Mouse (Mus musculus) spleen, postnatal 36 days (tissue): ENCODE results near the gene Agbl4.
"Not testable (repeated sequence)": the region's sequence is repeated elsewhere in the genome, so short reads cannot be mapped to it uniquely, and the experiment has no call there.

Source experiments
- DNase-seq, 2 experiments: peaks; one replicate each; pipeline ENCODE4 v3.0.0; 2022; ENCODE audit warnings: low spot score in 2 of 2, mixed read lengths in 1 of 2

The Agbl4 gene

DNA sequence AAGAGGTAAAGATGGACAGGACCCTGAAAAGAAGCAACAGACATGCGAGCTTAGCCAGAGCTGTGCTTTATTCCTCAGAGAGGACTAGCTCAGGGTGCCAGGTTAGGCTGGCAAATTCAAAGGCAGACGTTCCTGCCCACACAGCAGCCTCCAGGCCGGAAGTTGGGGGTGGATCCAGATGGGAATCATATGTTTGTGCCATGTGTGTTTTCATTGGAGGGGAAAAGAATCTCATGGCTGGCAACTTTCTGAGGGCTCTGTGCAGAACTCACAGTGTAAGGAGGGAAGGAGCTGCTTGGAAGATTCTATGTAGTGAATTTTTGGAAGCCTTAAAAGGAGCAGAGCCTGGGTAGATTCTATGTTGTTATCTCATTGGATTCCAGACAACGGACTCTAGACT lies 519.1 kb downstream of the Agbl4 start:
- DNase-seq: no peak

DNA sequence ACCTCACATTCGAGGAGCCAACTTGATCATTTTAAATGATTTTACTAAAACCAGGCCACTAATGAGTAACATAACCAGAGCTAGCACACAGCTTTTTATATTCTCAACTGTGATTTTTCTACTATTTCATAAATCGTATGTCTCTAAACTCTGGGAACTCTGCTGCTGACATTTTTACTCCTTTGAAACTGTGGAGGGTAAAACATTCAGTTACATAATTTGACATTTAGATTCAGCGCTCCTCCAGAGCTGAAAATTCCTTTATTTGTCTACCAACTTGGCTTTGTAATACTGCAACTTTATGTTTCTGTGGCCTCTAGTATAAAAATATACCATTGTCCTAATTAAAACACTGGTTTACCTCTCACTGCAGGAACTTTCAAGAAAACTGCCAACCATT lies 523.6 kb downstream of the Agbl4 start:
- DNase-seq: no peak

DNA sequence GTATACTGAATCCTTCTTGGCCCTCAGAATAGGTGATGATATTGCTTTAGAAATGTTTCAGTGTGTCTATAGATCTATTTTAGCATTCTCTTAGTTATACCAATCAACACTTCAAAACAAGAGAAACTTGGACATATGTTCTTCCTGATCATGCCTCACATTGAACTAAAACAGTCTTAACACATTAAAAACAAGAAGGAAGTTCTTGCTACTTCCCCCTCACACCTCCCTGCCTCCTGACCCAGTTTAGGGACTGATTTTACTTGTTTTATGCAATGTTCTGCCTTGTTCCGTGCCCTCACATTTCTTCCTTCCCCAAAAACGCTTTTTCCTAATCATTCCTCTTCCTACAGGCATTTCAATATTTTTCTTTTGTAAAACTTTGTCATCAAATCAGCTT lies 604.2 kb downstream of the Agbl4 start:
- DNase-seq: no peak

DNA sequence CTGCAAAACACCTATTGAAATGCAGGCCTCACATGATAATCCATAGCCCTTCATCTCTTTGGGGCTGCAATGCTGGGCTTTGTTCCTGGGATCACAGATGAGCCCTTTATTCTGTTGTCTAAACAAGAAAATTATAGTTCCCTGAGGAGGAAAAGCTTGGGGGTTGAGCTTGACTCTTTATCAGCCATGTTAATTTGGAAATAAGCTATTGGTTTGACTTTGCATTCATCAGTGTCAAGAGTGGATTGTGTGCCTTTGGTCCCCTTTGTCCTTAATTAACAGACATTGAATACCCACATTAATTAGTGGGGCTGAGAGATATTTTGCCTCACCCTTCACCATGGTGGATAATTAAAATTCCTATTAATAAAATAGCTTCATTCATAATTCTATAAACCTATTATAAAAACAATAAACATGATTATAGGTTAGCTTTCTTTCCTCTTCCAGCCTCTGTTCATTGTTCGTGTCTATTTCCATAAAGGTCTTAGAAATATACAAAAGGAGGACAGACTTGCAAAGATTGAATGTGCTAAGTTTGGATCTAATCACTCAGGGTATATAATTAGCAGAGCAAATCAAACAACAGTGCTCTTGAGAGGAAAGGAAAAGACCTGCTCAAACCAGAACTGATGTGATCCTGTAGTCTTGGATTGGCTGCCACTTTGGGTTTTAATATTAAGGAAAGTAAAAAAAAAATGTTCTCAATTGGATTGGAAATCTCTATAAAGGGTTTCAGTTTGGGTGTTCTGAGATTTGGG lies 607.4 kb downstream of the Agbl4 start:
- no peak for DNase-seq

DNA sequence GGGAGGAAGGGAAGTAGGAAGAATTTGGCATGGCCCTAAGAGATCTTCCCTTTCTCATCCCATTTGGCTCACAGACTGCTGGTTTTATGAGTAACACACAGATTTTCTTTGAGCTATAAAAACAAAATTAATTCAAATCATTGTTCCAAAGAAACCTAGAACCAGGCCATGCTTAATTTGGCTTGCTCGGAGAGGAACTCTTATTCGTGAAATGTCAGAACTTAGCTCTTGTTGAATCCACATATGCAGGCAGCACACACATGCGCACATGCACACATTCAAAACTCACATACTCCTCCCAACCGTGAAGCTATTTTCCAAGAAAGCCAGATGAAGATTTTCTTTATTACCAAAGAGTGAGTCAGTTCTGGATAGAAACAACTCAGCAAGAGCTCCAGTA lies 621.9 kb downstream of the Agbl4 start:
- no peak for DNase-seq

DNA sequence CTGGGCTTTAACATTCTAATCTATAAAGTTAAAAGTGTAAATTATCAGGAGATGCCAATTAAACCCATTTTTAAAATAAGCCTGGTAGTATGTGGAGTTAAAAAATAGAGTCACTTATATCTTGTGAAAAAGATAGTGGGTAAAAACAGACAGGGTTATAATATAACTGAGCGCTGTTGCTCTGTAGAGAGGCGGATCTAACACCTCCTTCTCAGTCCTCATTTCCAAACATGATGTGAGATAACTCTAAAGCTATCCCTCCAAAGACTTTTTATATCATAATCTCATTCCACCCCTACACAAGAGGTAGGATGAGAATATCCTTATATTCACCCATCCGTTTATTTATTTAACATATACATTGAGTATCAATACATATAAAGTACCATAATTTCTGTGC lies 669.9 kb downstream of the Agbl4 start:
- DNase-seq: no peak

DNA sequence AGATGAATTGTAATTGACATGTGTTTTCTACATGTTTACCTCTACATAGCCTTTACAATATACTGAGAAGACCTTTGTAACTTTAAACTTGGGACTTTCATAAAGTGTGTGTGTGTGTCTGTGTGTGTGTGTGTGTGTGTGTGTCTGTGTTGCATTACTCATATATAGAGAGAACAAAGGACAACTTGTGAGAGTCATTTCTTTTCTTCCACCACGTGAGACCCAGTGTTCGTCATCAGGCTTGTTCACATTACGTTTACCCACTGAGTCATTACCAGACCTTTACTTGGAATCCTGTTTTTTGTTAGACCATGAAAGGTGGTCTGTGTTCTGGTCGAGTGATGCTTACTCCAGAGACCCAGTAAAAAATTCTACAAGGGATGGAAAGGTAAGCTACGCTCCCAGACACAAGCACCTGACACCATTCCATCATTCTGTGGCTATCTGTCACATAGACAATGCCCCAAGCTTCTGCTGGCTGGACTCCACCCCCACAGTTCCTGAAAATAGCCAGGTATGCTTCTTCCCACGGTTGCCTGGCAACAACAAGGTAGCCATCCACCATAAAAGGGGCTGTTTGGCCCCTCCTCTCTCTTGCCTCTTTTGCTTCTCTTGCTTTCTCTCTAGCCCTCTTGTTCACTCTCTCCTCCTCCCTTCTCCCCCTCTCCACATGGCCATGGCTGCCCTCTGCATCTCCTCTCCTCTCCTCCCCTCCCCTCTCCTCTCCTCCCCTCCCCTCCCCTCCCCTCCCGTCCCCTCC lies 676.5 kb downstream of the Agbl4 start:
- DNase-seq: no peak

DNA sequence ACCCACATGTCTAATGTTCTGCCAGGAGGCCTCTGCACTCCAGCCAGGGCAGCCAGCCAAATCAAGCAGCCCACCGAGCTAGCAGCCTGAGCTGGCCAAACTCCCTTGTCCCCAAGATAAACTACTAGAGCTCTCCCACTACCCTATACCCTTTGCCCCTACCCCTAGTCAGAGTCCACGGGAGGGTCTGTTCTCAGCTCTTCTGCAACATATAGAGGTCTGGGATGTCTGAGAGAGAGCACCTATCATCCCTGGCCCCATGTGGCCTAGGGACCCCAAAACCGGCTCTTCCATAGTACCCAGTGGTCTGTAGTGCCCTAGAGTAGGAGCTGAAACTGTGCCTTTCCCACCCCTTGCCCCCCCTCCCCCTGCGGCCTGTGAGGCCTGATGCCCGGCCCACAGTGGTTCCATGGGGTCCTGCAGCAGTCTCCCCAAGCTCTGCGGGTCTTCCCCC lies 677.3 kb downstream of the Agbl4 start:
- DNase-seq: no peak

DNA sequence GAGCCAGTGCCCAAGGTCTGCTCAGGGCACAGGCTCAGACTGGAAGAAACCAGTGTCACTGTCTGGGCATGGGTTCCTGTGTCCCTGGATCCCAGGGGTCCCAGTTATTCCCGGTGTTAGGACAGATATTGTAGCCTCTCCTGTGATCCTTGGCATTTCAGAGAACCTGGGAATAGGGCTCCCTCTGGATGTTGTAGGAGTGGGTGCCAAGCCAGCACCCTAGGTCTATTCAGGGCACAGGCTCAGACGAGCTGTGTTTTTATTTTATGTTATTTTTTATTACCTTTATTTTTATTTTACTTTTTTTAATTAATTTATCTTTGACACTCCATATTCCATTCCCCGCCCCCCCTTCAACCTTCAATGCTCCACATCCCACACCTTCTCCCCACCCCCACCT lies 680.3 kb downstream of the Agbl4 start:
- no peak for DNase-seq

DNA sequence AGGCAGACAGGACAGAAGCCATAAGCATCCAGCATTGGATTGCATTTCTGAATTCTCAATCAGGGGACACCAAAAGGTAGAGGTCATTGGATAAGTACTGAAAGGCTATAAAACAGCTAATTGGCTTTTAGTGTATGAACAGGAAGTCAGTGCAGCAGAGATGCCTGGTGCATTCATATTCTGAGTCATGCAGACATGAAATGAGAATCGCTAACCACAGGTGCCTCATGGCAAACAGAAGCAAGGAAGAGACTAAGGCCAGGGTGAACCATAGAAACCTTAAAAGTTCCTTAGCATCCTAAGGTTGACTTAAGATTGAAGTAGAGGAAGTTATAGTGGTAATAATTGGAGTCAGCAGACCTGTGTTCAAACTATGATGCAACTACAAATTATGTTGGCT lies 687.9 kb downstream of the Agbl4 start:
- no peak for DNase-seq

DNA sequence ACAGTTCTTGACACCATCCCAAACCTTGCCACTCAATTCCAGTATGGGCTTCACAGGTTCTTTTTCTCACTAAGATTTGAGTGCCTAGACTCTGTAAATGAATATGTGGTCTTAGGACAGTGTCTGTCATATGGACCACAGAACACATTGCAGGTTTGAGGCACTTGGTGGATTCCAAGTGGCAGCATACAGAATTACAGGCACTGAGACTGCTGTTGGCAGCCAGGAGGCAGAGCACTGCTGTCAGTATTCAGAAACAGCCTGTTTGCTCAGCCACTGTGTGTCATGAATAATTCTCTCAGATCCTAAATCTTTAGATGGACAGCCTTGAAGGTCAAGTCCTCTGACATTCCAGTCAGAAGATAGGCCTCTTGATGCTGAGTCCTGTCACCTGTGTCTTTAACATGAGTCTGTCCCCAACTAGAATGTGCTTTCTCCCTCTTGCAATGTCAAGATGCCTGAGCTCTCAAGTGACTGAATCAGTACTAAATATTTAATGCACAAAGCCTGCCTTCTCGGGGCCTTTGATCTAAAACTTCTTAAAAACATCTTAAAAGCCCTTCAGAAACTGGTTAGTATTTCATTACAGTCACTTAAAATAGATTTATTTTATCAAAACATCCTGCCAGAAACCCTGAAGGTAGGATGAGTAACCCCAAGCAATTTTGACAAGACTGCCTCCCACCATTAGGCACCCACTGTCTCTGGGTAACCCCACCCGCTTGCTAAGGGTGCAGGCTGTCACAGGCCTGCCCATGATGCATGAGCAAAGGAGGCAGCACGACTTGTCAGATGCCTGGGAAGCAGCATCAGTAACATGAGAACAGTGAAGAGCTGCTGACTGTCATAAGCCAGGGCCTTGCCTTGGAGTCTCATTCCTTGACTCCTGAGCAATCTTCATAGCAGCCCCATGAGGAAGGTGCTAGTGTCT lies 739.0 kb downstream of the Agbl4 start:
- no peak for DNase-seq

DNA sequence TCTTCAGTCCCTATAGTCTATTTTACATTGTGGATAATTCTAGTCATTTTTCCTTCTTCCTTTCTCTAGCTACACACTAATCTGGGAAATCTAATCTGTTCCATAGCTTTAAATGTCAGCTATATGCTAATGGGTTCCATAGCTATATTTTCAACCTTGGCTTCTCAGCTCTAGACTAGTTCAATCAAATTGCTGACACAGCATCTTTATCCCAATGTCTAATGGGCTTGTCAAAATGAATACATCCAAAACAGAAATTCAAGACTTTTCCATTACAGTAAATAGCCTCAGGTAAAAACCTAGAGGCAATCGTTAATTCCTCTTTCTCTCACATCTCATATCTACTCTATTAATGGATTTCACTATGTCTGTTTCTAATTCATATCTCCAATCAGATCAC lies 750.3 kb downstream of the Agbl4 start:
- DNase-seq: no peak

DNA sequence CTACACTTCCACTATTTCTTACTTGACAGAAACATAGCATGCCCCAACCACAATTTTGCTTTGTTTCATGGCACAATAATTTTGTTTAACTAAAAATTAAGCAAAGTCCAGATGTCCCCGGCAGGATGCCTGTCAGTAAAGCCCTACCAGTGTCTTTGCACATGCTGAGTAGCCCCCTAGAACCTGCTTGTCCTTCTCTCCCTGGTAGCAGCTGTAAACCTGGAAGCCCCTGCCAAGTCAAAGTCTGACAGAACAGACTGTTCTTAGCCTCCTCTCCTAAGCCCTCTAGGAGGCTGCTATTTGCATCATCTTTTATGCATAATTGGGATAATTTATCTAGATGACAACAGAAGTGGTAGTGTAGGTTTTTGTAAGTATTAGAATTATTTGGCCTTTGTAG lies 758.4 kb downstream of the Agbl4 start:
- no peak for DNase-seq

DNA sequence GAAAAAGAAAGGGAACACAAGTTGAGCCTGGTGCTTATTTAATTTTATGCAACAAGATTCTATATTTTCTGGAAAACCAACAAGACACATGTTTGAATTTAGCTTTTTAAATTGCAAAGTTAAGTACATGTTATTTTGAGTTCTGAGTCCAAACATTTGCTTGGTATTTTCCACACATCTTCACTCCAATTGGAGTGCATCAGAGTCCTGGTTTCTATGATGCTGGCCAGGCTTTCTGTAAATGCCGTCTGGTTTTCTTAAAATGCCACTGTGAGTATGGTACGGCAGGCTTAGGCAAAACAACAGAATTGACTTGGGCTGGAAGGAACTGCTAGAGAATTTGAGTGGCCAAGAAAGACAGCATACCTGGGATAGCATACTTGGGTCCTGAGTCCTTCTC lies 784.0 kb downstream of the Agbl4 start:
- no peak for DNase-seq

DNA sequence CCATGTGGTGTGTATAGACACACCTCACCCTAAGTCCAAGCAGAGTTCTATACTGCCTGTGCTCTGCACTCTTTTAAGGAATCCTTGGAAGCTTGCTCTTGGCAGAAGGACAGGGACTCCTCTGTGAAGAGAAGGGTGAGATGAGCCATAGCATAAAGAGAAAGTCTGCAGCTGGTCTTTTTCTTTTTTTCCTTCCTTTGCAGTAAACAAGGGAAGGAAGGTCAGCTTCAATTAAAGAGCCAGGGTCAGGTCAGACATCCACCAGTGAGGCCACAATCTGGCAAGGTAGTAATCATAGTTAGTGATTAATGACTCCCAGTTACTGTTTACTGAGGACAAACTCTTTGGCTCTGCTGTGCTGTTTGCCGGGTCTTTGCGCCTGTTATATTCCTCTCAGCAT lies 802.6 kb downstream of the Agbl4 start:
- no peak for DNase-seq

DNA sequence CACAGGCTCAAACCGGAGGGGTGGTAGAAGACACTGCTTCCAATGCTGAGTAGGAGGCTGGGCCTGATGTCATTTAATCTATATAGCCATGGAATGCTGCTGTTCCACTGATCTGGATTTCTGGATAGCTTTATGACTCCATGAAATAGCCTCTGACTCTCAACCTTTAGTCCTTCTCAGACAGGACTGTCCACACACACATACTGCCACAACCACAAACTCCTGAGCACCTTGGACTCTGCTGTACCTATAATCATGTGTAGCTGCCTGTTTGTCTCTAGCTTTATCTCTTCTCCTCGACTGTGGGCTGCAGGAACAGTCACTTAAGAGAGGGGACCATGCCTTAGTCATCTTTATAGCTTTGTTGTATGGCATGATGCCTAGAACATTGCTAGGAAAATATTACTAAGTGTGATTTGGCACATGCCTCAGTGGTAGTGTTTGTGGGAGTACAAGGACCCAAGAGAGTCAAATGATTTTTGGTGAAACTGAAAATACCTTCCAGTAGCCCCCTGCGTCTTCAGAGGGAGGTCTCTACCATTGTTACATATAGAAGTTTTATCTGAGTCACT lies 817.8 kb downstream of the Agbl4 start:
- DNase-seq: no peak

DNA sequence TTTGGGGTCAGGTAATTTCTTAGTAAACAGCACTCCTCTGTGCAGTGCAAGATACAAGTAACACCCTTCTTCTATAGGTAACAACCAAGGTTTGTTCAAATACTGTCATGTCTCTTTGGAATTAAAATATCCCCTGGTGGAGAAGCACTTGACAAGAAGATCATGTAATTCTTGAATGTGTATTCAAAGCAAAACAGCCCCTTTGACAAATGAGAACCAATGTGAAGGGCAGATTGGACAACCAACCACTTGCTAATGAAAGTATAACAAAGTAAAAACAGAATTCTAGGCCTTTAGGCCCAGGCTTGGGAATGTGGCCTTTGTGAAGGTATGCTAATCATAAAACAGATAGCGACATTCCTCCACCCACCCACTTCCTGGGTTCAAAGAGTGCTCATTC lies 821.6 kb downstream of the Agbl4 start:
- DNase-seq: not testable (repeated sequence)

DNA sequence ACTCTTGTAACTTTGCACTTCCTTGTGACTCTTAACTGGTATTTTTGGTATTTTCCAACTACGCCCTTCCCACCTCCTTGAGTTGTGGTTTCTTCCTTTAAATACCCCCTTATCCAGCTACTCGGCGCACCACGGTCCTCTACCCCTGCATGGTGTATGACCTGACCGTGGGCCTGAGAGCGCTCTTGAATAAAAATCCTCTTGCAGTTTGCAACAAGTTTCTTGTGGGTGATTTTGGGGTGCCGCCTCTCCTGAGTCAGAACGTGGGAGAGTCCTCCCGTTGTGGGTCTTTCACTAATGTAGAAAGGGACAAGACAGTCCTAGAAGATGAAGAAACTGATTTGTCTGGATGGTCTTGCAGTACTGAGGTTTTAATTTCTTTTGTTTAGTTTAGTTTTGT lies 822.1 kb downstream of the Agbl4 start:
- DNase-seq: not testable (repeated sequence)

DNA sequence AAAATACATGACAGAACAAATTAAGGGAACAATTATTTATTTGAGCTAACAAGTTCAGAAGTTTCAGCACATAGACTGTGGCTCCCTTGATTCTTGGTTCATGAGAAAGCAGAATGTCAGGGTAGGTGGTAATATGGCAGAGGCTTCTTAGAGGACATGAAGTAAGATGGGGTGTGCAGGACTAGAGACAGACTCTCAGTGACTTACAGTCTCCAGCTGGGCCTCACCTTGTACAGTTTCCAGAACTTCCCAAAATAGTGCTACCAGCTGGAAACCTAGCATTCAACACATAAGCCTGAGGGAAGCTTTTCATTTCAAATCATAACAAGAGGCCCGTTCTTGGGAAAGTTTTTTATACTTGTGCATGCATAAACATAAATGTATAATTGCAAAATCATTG lies 836.4 kb downstream of the Agbl4 start:
- DNase-seq: no peak

DNA sequence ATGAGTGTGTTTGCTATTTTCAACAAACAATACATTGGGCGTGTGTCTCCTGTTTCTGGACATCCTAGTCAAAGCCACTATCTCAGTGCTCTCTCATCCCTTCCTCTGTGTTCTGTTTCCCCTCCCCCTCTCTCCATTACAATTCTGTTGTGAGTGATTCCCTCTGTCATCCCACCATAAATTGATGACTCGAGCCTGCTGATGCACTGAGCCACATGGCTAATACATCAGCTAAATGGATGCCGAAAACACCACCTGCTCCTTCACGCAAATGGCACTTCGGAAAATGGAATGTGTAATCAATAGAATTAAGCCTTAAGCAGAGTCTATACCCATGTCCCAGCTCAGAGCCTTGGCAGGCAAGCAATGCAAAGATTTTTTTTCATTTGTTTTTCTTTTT lies 854.5 kb downstream of the Agbl4 start:
- no peak for DNase-seq

DNA sequence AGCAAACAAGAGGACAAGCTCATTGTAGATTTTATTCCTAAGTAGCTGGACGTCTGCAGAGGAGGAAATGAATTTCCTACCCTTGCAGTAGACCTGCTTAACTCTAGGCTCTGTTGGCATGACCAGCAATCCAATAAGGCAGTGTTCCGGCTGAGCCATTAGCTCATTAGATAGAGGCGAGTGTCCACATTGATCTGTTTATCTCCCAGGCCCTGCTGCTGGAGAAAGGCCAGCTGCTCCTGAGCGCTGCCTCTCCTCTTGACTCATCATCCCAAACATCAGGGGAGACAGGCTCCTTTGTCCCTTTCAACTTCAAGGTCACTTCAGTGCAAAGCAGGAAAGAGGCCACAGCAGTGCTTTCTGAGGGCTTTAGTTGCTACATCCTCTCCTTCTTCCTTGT lies 858.0 kb downstream of the Agbl4 start:
- no peak for DNase-seq

DNA sequence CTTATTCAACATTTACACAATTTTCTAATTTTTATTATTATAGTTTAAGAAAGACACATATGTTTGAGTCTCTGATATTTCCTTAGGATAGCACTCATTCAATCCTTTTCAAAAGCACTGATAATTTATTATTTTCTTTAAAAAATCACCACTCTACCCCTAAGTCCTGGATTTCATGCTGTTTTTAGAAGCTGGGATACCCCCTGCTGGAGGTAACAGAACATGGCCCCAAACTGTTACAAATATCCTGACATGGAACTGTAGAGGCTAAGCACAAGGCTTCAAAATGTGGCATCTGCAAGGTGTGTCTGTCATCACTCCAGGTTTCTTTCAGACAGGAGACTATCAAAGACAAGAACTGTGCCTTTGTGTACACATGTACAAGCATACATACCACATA lies 859.5 kb downstream of the Agbl4 start:
- no peak for DNase-seq
